Mouse (Mus musculus): ENCODE results near the gene Dst. TPM values are rescaled to one million over a fixed set of nuclear protein-coding genes. Genes with fewer than 3 reads are reported as not detected.

Dst gene
- total and polyA plus RNA-seq, 3 experiments: 9.1 to 28.0 (median 20.5) TPM

- Histone ChIP-seq H3K36me3 (replicated peaks in 1 of 2; ENCODE audit: control insufficient read depth in 1 of 2, insufficient read depth in 1 of 2, low read length in 1 of 2) (no peaks in the 10 kb centered on the region), H3K9me3 (replicated peaks; ENCODE audit: low read length) (no peaks in the 10 kb centered on the region), H3K27me3 (replicated peaks) (no peaks in the 10 kb centered on the region), H3K9ac (ENCODE audit: insufficient read depth, low read depth) (no peak overlapping the region), H3K4me1 (ENCODE audit: control insufficient read depth in 1 of 2, insufficient read depth in 2 of 2) (peaks cover 5 to 12% of the 10 kb centered on the region in 2 experiments), H3K27ac (ENCODE audit: insufficient read depth, low read depth) (no peak overlapping the region), H3K4me2 (ENCODE audit: insufficient read depth, low read depth, poor library complexity, severe bottlenecking) (no peak overlapping the region), H3K4me3 (replicated peaks in 1 of 3; ENCODE audit: low read depth in 2 of 3, low read length in 2 of 3, poor library complexity in 1 of 3) (no peak overlapping the region), H3K79me2 (replicated peaks; ENCODE audit: control insufficient read depth, extremely low read depth, insufficient read depth, poor library complexity, severe bottlenecking) (no peaks in the 10 kb centered on the region)
- TF ChIP-seq TCF12 (IDR thresholded peaks at IDR 0.05; ENCODE audit: low read depth, low read length) (no peak), USF1 (IDR thresholded peaks at IDR 0.05; ENCODE audit: low read depth, low read length) (no peak), MEF2A (IDR thresholded peaks at IDR 0.05; ENCODE audit: borderline replicate concordance, low read depth, low read length) (no peak), CHD2 (IDR thresholded peaks at IDR 0.05; ENCODE audit: low read length) (no peak), CTCF (conservative IDR thresholded peaks at IDR 0.05 in 1 of 2, IDR thresholded peaks at IDR 0.05 in 1 of 2; ENCODE audit: low read depth in 2 of 2, low read length in 2 of 2) (no peak), MAFK (IDR thresholded peaks at IDR 0.05; ENCODE audit: insufficient replicate concordance, low read length) (no peak), EP300 (IDR thresholded peaks at IDR 0.05; ENCODE audit: low read length) (no peak), POLR2A (IDR thresholded peaks at IDR 0.05; ENCODE audit: low read depth, low read length) (no peak), JUN (IDR thresholded peaks at IDR 0.05; ENCODE audit: insufficient read depth, low read depth, low read length) (no peak), BHLHE40 (IDR thresholded peaks at IDR 0.05; ENCODE audit: low read depth, low read length) (no peak), JUND (conservative IDR thresholded peaks at IDR 0.05; ENCODE audit: low read depth, low read length) (no peak), NELFE (IDR thresholded peaks at IDR 0.05; ENCODE audit: low read depth, low read length) (no peak), POLR2AphosphoS2 (IDR thresholded peaks at IDR 0.05; ENCODE audit: low read depth, low read length) (no peak), NRF1 (IDR thresholded peaks at IDR 0.05; ENCODE audit: low read depth, low read length) (no peak), IRF4 (IDR thresholded peaks at IDR 0.05; ENCODE audit: low read depth, low read length) (no peak), ZKSCAN1 (IDR thresholded peaks at IDR 0.05; ENCODE audit: borderline replicate concordance, low read depth, low read length) (no peak), RCOR1 (conservative IDR thresholded peaks at IDR 0.05; ENCODE audit: low read depth, low read length) (no peak), HCFC1 (IDR thresholded peaks at IDR 0.05; ENCODE audit: low read depth, low read length) (no peak), MXI1 (IDR thresholded peaks at IDR 0.05; ENCODE audit: low read depth, low read length) (no peak)
- DNase-seq (ENCODE audit: extremely low read depth): no peak
- dilution Hi-C loops (cut with MboI; ENCODE audit: extremely low pct_ligation_motif_present, extremely low pct_unique_long_range_greater_than_20kb, low sequenced_read_pairs) (no loop called here), in situ Hi-C loops (cut with MboI; ENCODE audit: low pct_ligation_motif_present, low pct_unique_long_range_greater_than_20kb, low sequenced_read_pairs) (no loop called here)
Measured at GRCm38 (mm10) chr1:33992810-33993209, 84.8 kb downstream of the Dst start.

DNA sequence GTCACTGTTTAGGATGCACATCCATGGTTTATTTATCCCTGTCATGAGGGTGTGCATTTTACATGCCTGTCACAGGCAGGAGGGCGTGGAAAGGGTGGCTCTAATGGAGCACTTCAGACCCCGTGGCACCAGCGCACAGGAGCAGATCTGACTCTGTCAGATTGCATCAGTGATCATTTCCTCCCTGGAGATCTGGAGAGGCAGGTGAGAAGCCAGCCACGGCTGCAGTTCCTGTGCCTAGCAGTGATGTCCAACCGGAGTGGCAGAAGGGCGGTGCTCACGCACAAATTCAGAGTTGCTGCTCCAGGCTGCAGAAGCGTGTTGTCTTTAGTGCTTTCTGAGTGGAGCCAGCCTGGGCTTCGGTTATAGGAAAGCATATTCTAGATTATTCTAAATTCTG lies 86.2 kb downstream of the Dst start:
- no peaks in the 10 kb centered on the region for H3K9me3 ChIP-seq (replicated peaks; ENCODE audit: low read length)

More for the DNA sequence above, 86.2 kb downstream of the Dst start:
- in situ Hi-C loops (cut with MboI; ENCODE audit: low pct_ligation_motif_present, low pct_unique_long_range_greater_than_20kb, low sequenced_read_pairs): no loop called here
- H3K4me2 ChIP-seq (ENCODE audit: insufficient read depth, low read depth, poor library complexity, severe bottlenecking): no peak overlapping the region
- H3K4me3 ChIP-seq (replicated peaks in 1 of 3; ENCODE audit: low read depth in 2 of 3, low read length in 2 of 3, poor library complexity in 1 of 3): no peak overlapping the region
- H3K36me3 ChIP-seq (replicated peaks in 1 of 2; ENCODE audit: control insufficient read depth in 1 of 2, insufficient read depth in 1 of 2, low read length in 1 of 2): no peaks in the 10 kb centered on the region
- dilution Hi-C loops (cut with MboI; ENCODE audit: extremely low pct_ligation_motif_present, extremely low pct_unique_long_range_greater_than_20kb, low sequenced_read_pairs): no loop called here
- H3K27ac ChIP-seq (ENCODE audit: insufficient read depth, low read depth): no peak overlapping the region
- H3K4me1 ChIP-seq (ENCODE audit: control insufficient read depth in 1 of 2, insufficient read depth in 2 of 2): peaks cover 5 to 12% of the 10 kb centered on the region in 2 experiments
- TF ChIP-seq NRF1 (IDR thresholded peaks at IDR 0.05; ENCODE audit: low read depth, low read length) (no peak), KAT2A (IDR thresholded peaks at IDR 0.05; ENCODE audit: insufficient replicate concordance, low read length) (no peak), SMC3 (IDR thresholded peaks at IDR 0.05; ENCODE audit: low read depth, low read length) (no peak), E2F4 (IDR thresholded peaks at IDR 0.05; ENCODE audit: insufficient replicate concordance, low read depth, low read length) (no peak), USF1 (IDR thresholded peaks at IDR 0.05; ENCODE audit: low read depth, low read length) (no peak)
- no peak overlapping the region for H3K9ac ChIP-seq (ENCODE audit: insufficient read depth, low read depth)
- no peak for DNase-seq (ENCODE audit: extremely low read depth)
- H3K27me3 ChIP-seq (replicated peaks): no peaks in the 10 kb centered on the region
- H3K79me2 ChIP-seq (replicated peaks; ENCODE audit: control insufficient read depth, extremely low read depth, insufficient read depth, poor library complexity, severe bottlenecking): no peaks in the 10 kb centered on the region
